Mouse (Mus musculus) ES-E14 (cell line): ENCODE data around the gene Gm9821.

Experiments used
- CHD2 ChIP-seq: IDR thresholded peaks from 2 replicates; pipeline ENCODE4 v1.6.1; 2014; ENCODE audit warnings: mild to moderate bottlenecking, low read depth, low read length, inconsistent platforms
- HCFC1 ChIP-seq: IDR thresholded peaks from 2 replicates; pipeline ENCODE4 v1.6.1; 2012; ENCODE audit warnings: low read length, inconsistent platforms, borderline replicate concordance; ENCODE audit not compliant: insufficient read depth
- ZC3H11A ChIP-seq: IDR thresholded peaks from 2 replicates; pipeline ENCODE4 v1.6.1; 2012; ENCODE audit warnings: low read depth, mild to moderate bottlenecking, inconsistent platforms, low read length, borderline replicate concordance
- ZNF384 ChIP-seq: IDR thresholded peaks from 2 replicates; pipeline ENCODE4 v1.6.1; 2012; ENCODE audit warnings: low read depth, low read length, inconsistent platforms

- no peak for TF ChIP-seq CHD2
- TF ChIP-seq HCFC1, result no peak
- TF ChIP-seq ZNF384, result no peak
- TF ChIP-seq ZC3H11A, result no peak
Observed at GRCm38 (mm10) chr2:91925442-91925841, 20.1 kb upstream of the Gm9821 start.
